Mouse (Mus musculus) lung, postnatal 10 days (tissue): Measurements from ENCODE around the gene Ppard.

Experiments
- DNase-seq: peaks from one replicate; pipeline ENCODE4 v3.0.0; 2021

Ppard gene

DNA sequence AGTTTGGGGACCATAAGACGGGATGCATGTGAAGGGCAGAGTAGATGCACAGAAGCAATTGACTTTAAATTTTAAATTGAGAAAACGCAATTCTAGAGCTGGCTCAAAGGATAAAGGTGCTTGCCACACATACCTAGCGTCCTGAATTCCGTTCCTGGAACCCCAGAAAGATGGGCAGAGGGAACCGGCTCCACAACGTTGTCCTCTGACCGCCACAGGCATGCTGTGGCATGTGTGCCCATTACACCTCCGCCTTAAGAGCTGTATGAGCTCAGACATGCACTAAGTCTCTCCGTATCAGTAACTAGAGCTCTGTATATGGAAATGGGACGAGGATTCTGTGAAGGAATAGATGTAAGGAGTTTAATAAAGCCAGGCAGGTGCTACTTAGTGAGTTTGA is 7.9 kb upstream of the Ppard start:
- no peak for DNase-seq

GRCm38 (mm10) chr17:28226014-28226413 is 6.5 kb upstream of the Ppard start:
- peak; percentile 97 for DNase-seq

- no peak for DNase-seq
These were observed 2.0 kb upstream of the Ppard start for GRCm38 (mm10) chr17:28230486-28230885.

DNA sequence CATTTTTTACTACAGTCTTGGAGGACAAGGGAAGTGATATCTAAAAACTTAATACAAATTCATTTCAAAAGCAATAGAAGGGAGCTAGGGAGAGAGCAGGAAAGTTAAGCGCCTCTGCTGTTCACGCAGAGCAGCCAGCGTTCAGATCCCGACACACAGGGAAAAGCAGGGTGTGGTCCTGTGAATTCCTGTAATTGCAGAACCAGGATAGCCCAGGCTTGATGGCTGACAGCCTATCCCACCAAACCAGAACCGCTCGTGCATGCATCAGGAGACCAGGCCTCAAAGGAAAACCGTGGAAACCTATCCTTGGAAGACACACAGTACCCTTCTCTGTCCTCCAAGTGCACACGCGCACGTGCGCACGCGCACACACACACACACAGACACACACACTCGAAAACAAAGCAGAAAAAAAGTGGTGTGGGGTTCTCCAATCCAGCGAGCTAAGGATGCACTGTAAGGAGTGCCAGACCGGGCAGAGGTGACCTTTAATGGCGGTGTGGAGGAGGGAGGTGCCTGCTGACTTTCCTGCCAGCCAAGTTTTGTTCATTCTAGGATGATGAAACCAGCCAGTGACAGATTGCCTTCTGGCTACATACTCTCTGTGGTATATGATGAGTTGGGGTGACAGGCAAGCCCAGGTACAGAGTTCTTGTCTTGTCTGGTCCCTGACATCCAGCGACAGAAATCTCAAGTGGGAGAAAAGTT is 1.3 kb upstream of the Ppard start:
- DNase-seq, result no peak

- peak; percentile 52 for DNase-seq
These were observed 711 bp downstream of the Ppard start for GRCm38 (mm10) chr17:28233091-28233731.

DNA sequence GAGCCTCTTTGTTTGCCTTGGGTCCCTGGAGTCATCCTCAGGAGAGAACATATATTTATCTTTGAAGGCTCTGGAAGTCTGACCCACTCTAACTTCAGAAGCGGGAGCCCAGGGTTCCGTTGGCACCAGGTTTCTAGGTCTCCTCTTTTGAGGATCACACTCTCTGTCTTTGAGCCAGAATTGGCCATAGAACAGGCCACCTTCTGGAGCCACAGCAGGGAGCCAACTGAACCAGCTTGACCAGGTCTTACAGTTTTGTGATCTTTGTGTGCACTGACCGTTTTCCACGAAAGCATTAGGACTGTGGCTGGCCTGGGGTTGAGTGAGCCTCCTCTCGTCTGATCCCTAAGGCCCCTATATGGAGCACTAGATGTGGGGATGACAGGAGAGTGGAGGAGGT is 2.1 kb downstream of the Ppard start:
- no peak for DNase-seq

- no peak for DNase-seq
These were observed 3.6 kb downstream of the Ppard start for GRCm38 (mm10) chr17:28235982-28236635.

GRCm38 (mm10) chr17:28236636-28237015 is 4.1 kb downstream of the Ppard start:
- no peak for DNase-seq

- no peak for DNase-seq
These were observed 4.9 kb downstream of the Ppard start for GRCm38 (mm10) chr17:28237362-28237761.

DNA sequence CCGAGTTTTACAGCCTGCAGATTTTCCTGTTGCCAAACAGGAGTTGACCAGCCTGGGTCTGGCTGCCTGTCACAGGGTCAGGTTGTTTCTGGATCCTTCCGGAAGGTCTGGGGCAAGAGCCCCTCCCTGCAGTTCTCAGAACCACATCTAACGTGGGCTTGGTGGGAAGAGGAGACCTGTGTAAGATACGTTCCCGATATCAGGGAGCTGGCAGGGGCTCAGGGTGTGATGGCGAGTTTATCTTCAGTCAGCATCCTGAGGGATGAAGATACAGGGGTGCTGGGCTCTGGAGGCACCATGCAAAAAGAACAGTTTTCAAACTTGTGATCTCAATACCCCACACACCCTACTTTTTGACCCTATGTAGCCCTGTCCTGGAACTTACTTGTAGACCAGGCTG is 5.4 kb downstream of the Ppard start:
- no peak for DNase-seq

- no peak for DNase-seq
These were observed 8.3 kb downstream of the Ppard start for GRCm38 (mm10) chr17:28240846-28241245.

GRCm38 (mm10) chr17:28242296-28242695 is 9.8 kb downstream of the Ppard start:
- peak; percentile 68 for DNase-seq

- DNase-seq, result no peak
These were observed 11.7 kb downstream of the Ppard start for GRCm38 (mm10) chr17:28244214-28244613.

- DNase-seq, result no peak
These were observed 12.2 kb downstream of the Ppard start for GRCm38 (mm10) chr17:28244714-28245113.

DNA sequence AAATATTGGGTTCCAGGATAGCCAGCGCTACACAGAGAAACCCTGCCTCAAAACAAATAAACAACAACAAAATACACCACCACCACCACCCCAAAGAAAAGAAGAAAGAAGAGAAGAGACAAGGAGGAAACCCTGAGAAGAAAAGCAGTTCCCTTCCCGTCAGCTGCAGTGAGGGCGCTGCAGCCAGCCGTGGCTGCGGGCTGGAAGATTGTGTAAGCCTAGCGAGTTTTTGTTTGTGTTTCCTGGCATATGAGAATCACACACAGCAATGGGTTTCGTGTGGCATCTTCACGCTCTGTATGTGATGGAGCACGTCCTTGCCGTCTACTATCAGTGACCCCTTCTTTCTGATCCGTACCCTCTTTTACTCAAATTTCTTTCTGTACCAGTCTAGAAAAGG is 14.1 kb downstream of the Ppard start:
- DNase-seq, result no peak

GRCm38 (mm10) chr17:28247613-28248012 is 15.1 kb downstream of the Ppard start:
- peak; percentile 46 for DNase-seq

DNA sequence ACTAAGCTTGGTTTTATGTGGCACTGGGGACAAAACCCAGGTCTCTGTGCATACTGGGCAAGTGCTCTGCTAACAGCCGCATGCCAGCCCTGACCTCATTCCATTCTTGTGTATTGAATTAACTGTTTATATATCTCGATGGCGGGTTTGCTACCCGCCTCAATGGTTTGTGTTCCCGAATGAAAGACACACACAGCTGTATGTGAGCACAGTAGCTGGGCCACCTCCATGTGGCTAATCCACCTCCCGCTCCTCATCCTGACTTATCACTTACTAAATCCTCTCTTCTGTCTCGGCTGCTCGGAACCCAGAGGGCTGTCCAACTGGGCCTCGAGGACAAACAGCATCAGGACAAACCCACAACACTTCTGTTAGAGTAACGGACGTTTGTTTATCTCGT is 16.6 kb downstream of the Ppard start:
- no peak for DNase-seq

GRCm38 (mm10) chr17:28251579-28252280 is 19.2 kb downstream of the Ppard start:
- DNase-seq, result no peak

GRCm38 (mm10) chr17:28252281-28252648 is 19.8 kb downstream of the Ppard start:
- DNase-seq, result no peak

DNA sequence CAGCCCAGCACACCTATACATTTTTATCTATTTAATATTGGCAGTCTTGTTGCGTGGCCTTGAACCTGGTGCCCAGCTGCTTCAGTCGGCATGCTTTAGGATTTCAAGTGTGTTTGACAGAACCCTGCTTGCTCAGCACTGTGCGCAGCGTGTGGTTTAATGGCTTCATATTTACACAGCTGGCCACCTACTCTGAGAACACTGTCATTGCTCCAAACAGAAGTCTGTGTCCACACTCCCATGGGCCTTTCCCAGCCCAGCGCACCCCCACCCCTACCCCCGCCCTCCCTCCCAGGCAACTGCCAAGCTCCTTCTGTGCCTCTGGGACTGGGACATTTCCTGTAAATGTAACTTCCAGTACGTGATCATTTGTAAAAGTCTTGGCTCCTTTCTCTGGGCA is 20.7 kb downstream of the Ppard start:
- peak; percentile 51 for DNase-seq

DNA sequence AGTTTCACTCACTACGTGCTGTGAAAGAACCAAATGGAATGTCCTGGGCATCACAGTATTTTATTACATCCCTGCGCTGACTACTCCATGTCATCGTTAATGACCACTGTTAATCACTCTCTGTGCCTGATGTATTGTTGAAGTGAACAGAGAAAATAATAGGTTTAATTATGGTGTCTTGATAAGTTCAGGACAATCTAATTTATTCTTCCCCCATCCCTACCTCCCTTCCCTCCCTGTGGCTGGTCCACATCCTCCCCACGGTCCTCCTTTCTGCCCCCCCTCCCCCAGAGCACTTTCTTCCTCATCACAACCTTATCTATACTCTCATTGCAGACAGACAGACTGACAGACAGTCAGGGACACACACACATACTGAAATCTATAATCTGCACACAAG is 22.3 kb downstream of the Ppard start:
- DNase-seq, result no peak

DNA sequence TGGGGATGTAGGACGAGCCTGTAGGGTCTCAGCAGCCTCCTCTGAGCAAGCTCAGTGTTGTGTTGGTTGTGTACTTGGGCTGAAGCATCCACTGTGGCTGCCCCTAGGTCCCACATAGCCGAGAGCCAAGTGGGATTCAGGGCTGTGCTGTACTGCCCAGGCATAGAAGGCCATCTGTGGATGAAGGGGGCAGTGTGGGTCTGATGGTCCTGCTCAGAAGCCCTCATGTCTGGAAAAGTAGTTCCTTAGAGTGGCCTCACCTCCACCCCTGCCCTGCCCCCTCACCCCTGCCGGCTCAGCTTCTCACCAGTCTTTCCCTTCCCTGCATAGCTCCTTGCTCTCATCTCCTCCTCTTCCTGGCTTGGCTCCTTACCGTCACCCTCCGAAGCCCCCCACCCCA is 23.2 kb downstream of the Ppard start:
- no peak for DNase-seq

- DNase-seq, result peak; percentile 89
These were observed 24.3 kb downstream of the Ppard start for GRCm38 (mm10) chr17:28256651-28257328.
